Mouse (Mus musculus) heart, embryonic 12.5 days (tissue): ENCODE measurements around the gene Lpin2. TPM values are rescaled to one million over a fixed set of nuclear protein-coding genes. Genes with fewer than 3 reads are reported as not detected.
A peak's percentile ranks its signal among the peaks of the same experiment; 100 is the strongest.

Experiments
- ATAC-seq: fragments of 200-750 bp; cut with Nextera tagmentation; 2 replicates; pipeline ENCODE4 v1.8.0; 2017; ENCODE audit warnings: moderate TSS enrichment, moderate library complexity; ENCODE audit not compliant: insufficient number of reproducible peaks, low FRiP score
- H3K27ac ChIP-seq: fragments of 300-500 bp; sonication (generic); 2 replicates; pipeline ENCODE4 v1.5.1; 2016; ENCODE audit warnings: mild to moderate bottlenecking, moderate library complexity; ENCODE audit not compliant: poor library complexity, severe bottlenecking
- H3K27me3 ChIP-seq: fragments of 300-500 bp; sonication (generic); replicated peaks from 2 replicates; pipeline ENCODE4 v1.6.1; 2016; ENCODE audit warnings: mild to moderate bottlenecking, moderate library complexity
- H3K36me3 ChIP-seq: fragments of 300-500 bp; sonication (generic); 2 replicates; pipeline ENCODE4 v1.6.1; 2016; ENCODE audit warnings: mild to moderate bottlenecking, moderate library complexity
- H3K4me1 ChIP-seq: fragments of 300-500 bp; sonication (generic); replicated peaks from 2 replicates; pipeline ENCODE4 v1.6.1; 2016; ENCODE audit warnings: mild to moderate bottlenecking
- H3K4me2 ChIP-seq: fragments of 300-500 bp; sonication (generic); 2 replicates; pipeline ENCODE4 v1.6.1; 2016; ENCODE audit warnings: mild to moderate bottlenecking, moderate library complexity
- H3K4me3 ChIP-seq: fragments of 300-500 bp; sonication (generic); 2 replicates; pipeline ENCODE4 v1.5.1; 2016; ENCODE audit warnings: mild to moderate bottlenecking
- H3K9ac ChIP-seq: fragments of 300-500 bp; sonication (generic); 2 replicates; pipeline ENCODE4 v1.6.1; 2016; ENCODE audit warnings: mild to moderate bottlenecking, moderate library complexity
- H3K9me3 ChIP-seq: fragments of 300-500 bp; sonication (generic); replicated peaks from 2 replicates; pipeline ENCODE4 v1.6.1; 2016; ENCODE audit warnings: mild to moderate bottlenecking, moderate library complexity
- WGBS: fragments of 180-500 bp; shearing (Covaris S2); methylation state at CpG from one replicate; pipeline ENCODE4 v1.1.7; 2016; 5-methylcytosine and 5-hydroxymethylcytosine counted together
- polyA plus RNA-seq: library from polyadenylated mRNA; unstranded; fragments of >200 nt; fragmentation: Nextera tagmentation; extraction: Ambion mirVana; gene quantifications from 2 replicates; pipeline ENCODE4 v1.2.1, GENCODE M21; 2016

Lpin2 gene
- polyA plus RNA-seq, 1 experiment from 2014 or later = 23.8 TPM

- H3K27me3 ChIP-seq = no peaks in the 10 kb centered on the region
- no peak overlapping the region for H3K4me3 ChIP-seq
- peaks cover 50% of the 10 kb centered on the region for H3K36me3 ChIP-seq
- ATAC-seq = no peak
- H3K9me3 ChIP-seq = no peaks in the 10 kb centered on the region
- peaks cover 10% of the 10 kb centered on the region; the same call in 1 of the 2 replicates for H3K4me1 ChIP-seq
- H3K9ac ChIP-seq = no peak overlapping the region
- WGBS = 80% methylated on average over 12 of the region's 12 CpGs
- no peak overlapping the region for H3K4me2 ChIP-seq
- peak overlapping the region; percentile 64 for H3K27ac ChIP-seq
Observed at GRCm38 (mm10) chr17:71234041-71234594, 51.8 kb downstream of the Lpin2 start.

DNA sequence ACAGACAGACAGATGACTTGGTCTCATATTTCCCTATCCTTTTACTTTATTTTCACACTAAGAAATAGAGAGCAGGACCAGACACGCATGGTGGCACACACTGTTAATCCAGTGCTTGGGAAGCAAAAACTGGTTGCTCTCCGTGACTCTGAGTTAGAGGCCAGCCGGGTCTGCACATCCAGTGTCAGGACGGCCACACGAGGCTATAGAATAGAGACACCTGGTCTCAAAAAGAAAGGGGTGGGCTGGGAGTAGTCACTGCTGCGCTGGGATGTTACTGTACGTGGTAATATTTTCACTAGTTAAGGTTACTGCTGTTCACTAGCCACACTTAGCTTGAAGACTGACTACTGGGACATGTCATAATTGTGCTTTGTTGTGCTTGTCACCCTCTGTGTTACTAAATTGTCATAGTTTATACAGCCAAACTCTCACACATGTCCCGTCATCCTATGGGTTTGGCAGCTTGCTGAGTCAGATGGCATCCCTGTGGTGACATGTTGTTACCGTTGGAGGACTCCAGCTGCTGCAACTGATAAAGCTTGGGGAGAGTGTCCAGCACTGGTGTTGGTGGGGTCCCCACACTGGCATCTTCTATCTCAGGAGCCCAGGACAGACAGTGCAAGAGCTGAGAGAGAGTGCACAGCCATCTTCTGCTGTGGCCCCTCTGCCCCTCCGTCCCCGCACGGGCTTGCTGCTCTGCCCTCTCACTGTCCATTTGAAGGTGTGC is 53.0 kb downstream of the Lpin2 start:
- Histone ChIP-seq H3K27me3 (no peaks in the 10 kb centered on the region), H3K36me3 (peaks cover 50% of the 10 kb centered on the region)
- ATAC-seq = peak; percentile 96

GRCm38 (mm10) chr17:71238494-71238893 is 56.1 kb downstream of the Lpin2 start:
- H3K9ac ChIP-seq = no peak overlapping the region
- H3K27me3 ChIP-seq = no peaks in the 10 kb centered on the region
- H3K4me1 ChIP-seq = peaks cover 10% of the 10 kb centered on the region; the same call in 1 of the 2 replicates
- peaks cover 65% of the 10 kb centered on the region for H3K36me3 ChIP-seq
- H3K27ac ChIP-seq = no peak overlapping the region
- ATAC-seq = peak; percentile 62
- H3K9me3 ChIP-seq = no peaks in the 10 kb centered on the region
- 85% methylated on average over 7 of the region's 7 CpGs for WGBS
- no peak overlapping the region for H3K4me3 ChIP-seq
- H3K4me2 ChIP-seq = no peak overlapping the region

More for the DNA sequence above, 53.0 kb downstream of the Lpin2 start:
- no peak overlapping the region for H3K9ac ChIP-seq
- peak overlapping the region; percentile 40; the same call in 1 of the 2 replicates for H3K27ac ChIP-seq
- no peak overlapping the region for H3K4me3 ChIP-seq
- H3K9me3 ChIP-seq = no peaks in the 10 kb centered on the region
- 74% methylated on average over 12 of the region's 12 CpGs for WGBS
- no peak overlapping the region for H3K4me2 ChIP-seq
- peaks cover 10% of the 10 kb centered on the region; the same call in 1 of the 2 replicates for H3K4me1 ChIP-seq

- no peak for ATAC-seq
- Histone ChIP-seq H3K36me3 (peaks cover 81% of the 10 kb centered on the region), H3K27me3 (no peaks in the 10 kb centered on the region)
Observed at GRCm38 (mm10) chr17:71240811-71241210, 58.5 kb downstream of the Lpin2 start.

GRCm38 (mm10) chr17:71242666-71243065 is 60.3 kb downstream of the Lpin2 start:
- Histone ChIP-seq H3K9ac (no peak overlapping the region), H3K4me3 (no peak overlapping the region), H3K4me2 (no peak overlapping the region), H3K27me3 (no peaks in the 10 kb centered on the region), H3K27ac (no peak overlapping the region), H3K9me3 (no peaks in the 10 kb centered on the region), H3K36me3 (peaks cover 89% of the 10 kb centered on the region), H3K4me1 (peaks cover 9% of the 10 kb centered on the region)
- 94% methylated on average over 7 of the region's 7 CpGs for WGBS
- no peak for ATAC-seq

More at GRCm38 (mm10) chr17:71240811-71241210, 58.5 kb downstream of the Lpin2 start:
- Histone ChIP-seq H3K4me2 (no peak overlapping the region), H3K9ac (no peak overlapping the region), H3K9me3 (no peaks in the 10 kb centered on the region), H3K4me3 (no peak overlapping the region), H3K27ac (no peak overlapping the region), H3K4me1 (0 out of 2 replicates have a peak, but pooled peaks cover 6% of the 10 kb centered on the region)
- 87% methylated on average over 9 of the region's 9 CpGs for WGBS

DNA sequence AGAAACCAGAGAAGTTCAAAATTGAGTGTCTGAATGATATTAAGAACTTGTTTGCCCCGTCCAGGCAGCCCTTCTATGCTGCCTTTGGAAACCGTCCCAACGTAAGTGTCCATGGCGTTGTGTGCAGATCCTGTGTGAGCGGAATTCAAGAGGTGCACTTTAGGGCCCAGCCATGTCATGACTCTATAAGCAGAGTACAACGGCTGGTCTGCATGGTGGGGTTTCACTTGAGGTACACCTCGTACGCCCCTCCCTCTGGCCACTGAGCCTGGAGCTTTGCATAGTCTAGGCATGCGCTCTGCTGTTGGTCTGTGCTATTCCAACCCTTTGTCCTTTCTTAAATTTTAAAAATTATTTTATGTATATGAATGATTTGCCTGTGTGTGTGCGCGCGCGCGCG is 62.8 kb downstream of the Lpin2 start:
- peaks cover 75% of the 10 kb centered on the region for H3K36me3 ChIP-seq

GRCm38 (mm10) chr17:71246022-71246421 is 63.7 kb downstream of the Lpin2 start:
- H3K36me3 ChIP-seq = peaks cover 68% of the 10 kb centered on the region
- no peak for ATAC-seq

More for the DNA sequence above, 62.8 kb downstream of the Lpin2 start:
- H3K9ac ChIP-seq = no peak overlapping the region
- H3K4me3 ChIP-seq = no peak overlapping the region
- no peak overlapping the region for H3K4me2 ChIP-seq
- peaks cover 33% of the 10 kb centered on the region for H3K4me1 ChIP-seq
- H3K27me3 ChIP-seq = no peaks in the 10 kb centered on the region
- no peak overlapping the region for H3K27ac ChIP-seq
- no peak for ATAC-seq
- H3K9me3 ChIP-seq = no peaks in the 10 kb centered on the region
- WGBS = 98% methylated on average over 15 of the region's 15 CpGs

GRCm38 (mm10) chr17:71248963-71249362 is 66.6 kb downstream of the Lpin2 start:
- peak; percentile 66 for ATAC-seq
- Histone ChIP-seq H3K36me3 (peaks cover 43% of the 10 kb centered on the region), H3K9me3 (no peaks in the 10 kb centered on the region), H3K4me2 (peak overlapping the region; percentile 21; the same call in 1 of the 2 replicates), H3K4me1 (peaks cover 66% of the 10 kb centered on the region), H3K4me3 (no peak overlapping the region), H3K9ac (no peak overlapping the region), H3K27me3 (no peaks in the 10 kb centered on the region), H3K27ac (peak overlapping the region; percentile 92)
- 46% methylated on average over 6 of the region's 6 CpGs for WGBS

More at GRCm38 (mm10) chr17:71246022-71246421, 63.7 kb downstream of the Lpin2 start:
- Histone ChIP-seq H3K27ac (no peak overlapping the region), H3K4me3 (no peak overlapping the region), H3K9me3 (no peaks in the 10 kb centered on the region), H3K4me1 (peaks cover 38% of the 10 kb centered on the region), H3K4me2 (no peak overlapping the region), H3K27me3 (no peaks in the 10 kb centered on the region), H3K9ac (no peak overlapping the region)
- WGBS = 96% methylated on average over 4 of the region's 4 CpGs

DNA sequence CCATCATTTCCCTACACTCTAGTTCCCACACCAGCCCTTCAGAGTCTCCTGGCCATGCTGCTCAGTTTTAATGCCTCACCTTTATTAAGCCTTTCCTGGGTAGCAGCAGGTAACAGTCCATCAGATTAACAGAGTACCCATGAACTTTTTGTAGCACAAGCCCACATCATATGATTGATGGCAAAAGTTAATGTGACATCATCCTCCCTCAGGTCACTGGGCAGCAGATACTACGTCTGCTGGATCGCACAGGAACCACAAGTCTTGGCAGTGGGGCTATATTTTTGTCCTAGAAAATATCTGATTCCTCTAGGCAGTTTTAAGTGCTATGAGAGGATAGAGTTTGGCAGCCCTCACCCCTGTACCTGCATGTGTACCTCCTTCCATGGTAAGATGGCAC is 67.7 kb downstream of the Lpin2 start:
- WGBS = 76% methylated on average over 2 of the region's 2 CpGs
- Histone ChIP-seq H3K4me1 (peaks cover 75% of the 10 kb centered on the region), H3K4me2 (no peak overlapping the region), H3K9me3 (no peaks in the 10 kb centered on the region), H3K36me3 (peaks cover 32% of the 10 kb centered on the region), H3K4me3 (no peak overlapping the region), H3K27ac (peak overlapping the region; percentile 92), H3K9ac (no peak overlapping the region), H3K27me3 (no peaks in the 10 kb centered on the region)
- no peak for ATAC-seq

DNA sequence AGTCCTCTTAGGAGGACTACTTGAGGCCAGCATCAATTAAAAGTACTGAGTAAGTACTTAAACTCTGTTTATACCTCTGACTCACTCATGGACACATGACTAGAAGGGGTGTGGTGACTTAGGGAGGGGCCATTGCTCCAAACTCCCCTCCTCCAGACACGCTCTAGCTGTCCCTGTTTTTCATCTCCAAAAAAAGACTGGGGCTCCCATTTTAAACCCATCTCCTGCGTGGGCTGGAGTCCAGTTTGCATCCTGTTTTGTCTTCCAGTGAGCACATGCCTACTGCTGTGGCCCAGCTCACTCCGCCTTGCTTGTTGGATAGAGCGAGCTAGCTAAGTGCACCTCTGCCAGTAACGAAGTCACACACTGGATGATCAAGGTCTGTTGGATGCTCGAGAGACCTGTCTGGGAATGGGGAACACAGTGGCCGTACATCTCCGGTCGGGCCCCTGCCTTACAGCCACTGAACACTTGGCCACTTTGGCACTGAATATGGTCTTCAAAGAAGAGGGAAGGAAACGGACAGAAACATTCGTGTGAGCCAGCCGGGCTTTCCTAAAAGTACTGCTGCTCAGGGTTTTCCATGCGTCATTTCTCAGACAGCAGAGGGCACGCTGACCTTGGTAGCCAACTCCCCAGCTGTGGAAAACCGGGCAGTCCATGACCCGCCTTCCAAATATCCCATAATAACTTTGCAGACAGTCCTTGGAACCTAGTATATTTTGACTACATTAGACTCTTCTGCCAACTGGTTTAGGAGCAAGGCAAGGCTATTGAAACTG is 68.7 kb downstream of the Lpin2 start:
- ATAC-seq = peak; percentile 70
- Histone ChIP-seq H3K27me3 (no peaks in the 10 kb centered on the region), H3K36me3 (peaks cover 24% of the 10 kb centered on the region), H3K4me1 (peaks cover 83% of the 10 kb centered on the region), H3K9me3 (no peaks in the 10 kb centered on the region), H3K4me3 (no peak overlapping the region), H3K4me2 (peak overlapping the region; percentile 3; the same call in 1 of the 2 replicates), H3K27ac (peak overlapping the region; percentile 92), H3K9ac (0 out of 2 replicates have a peak overlapping the region, but pooled peaks have one; percentile 26)
- WGBS = 56% methylated on average over 16 of the region's 16 CpGs

DNA sequence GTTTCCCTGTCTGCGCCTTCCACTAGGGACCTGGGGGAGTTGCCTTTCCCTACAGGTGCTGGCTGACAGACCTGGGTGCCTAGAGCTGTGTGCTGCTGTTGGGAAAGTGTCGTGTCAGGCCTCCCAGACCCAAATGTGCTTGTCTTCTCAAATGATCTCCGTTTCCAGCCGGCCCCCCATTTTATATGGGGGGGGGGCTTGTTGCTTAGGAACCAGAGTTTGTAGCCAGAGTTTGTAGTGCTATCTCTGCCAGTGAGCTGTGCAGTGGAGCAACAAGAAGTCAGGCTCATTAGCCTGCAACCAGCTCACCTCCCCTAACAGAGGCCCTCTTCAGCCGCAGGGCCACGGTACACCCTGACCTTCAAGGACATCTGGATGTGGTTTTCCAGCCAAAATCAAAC is 69.2 kb downstream of the Lpin2 start:
- Histone ChIP-seq H3K4me1 (peaks cover 89% of the 10 kb centered on the region), H3K36me3 (peaks cover 23% of the 10 kb centered on the region)

More for the DNA sequence above, 69.2 kb downstream of the Lpin2 start:
- ATAC-seq = no peak
- 37% methylated on average over 6 of the region's 6 CpGs for WGBS
- 0 out of 2 replicates have a peak overlapping the region, but pooled peaks have one; percentile 26 for H3K9ac ChIP-seq
- no peak overlapping the region for H3K4me3 ChIP-seq
- no peaks in the 10 kb centered on the region for H3K9me3 ChIP-seq
- H3K4me2 ChIP-seq = peak overlapping the region; percentile 3; the same call in 1 of the 2 replicates
- H3K27ac ChIP-seq = peak overlapping the region; percentile 92
- no peaks in the 10 kb centered on the region for H3K27me3 ChIP-seq
